Comparison of ENCODE assay signal across 32 mouse cellular contexts in genomic region chrX:10205937-10206336, GRCm38 (mm10). TPM values are rescaled to one million over a fixed set of nuclear protein-coding genes. Genes with fewer than 3 reads are reported as not detected.
"Had no signal": no experiment of that assay in that cellular context is flagged by ENCODE, and none has a peak within 500 bp of the region (broad histone marks: within the 10 kb centered on the region; RNA-seq: fewer than 3 reads in every experiment).

No protein-coding gene starts in this region.

- H3K27me3 ChIP-seq: limb, embryonic 12.5 days; limb, embryonic 13.5 days; limb, embryonic 15.5 days; liver, embryonic 12.5 days; liver, embryonic 13.5 days; liver, embryonic 15.5 days; lung, embryonic 15.5 days; midbrain, embryonic 12.5 days; midbrain, embryonic 13.5 days; midbrain, embryonic 15.5 days; neural tube, embryonic 12.5 days had no signal

- ATAC-seq: liver, embryonic 12.5 days; liver, postnatal 0 days; lung, postnatal 0 days; midbrain, embryonic 13.5 days; midbrain, embryonic 15.5 days; midbrain, embryonic 16.5 days had no signal

- DNase-seq: left cerebral cortex, postnatal 4 days; liver; liver, embryonic 13.5 days; liver, postnatal 0 days; lung, adult 18-20 months; lung, adult 2 months; lung, embryonic 14.5 days; lung, postnatal 10 days; lung, postnatal 14 days; lung, postnatal 4 days; midbrain, embryonic 14.5 days had no signal

RNA-seq across cellular contexts. Expression of gene Otc, which starts 46.2 kb away (rescaled TPM):
- polyA plus RNA-seq: limb, embryonic 10.5 days; limb, embryonic 11.5 days; limb, embryonic 12.5 days; limb, embryonic 13.5 days; limb, embryonic 14.5 days; limb, embryonic 15.5 days; lung, embryonic 14.5 days; lung, postnatal 0 days; macrophage; midbrain, embryonic 10.5 days; midbrain, embryonic 11.5 days; midbrain, embryonic 12.5 days; midbrain, embryonic 13.5 days; midbrain, embryonic 14.5 days; midbrain, embryonic 15.5 days; midbrain, embryonic 16.5 days; midbrain, postnatal 0 days; myocyte; neural tube, embryonic 11.5 days; neural tube, embryonic 12.5 days had no signal
